Comparison of ENCODE assay signal across 7 mouse cellular contexts in the genomic region with DNA sequence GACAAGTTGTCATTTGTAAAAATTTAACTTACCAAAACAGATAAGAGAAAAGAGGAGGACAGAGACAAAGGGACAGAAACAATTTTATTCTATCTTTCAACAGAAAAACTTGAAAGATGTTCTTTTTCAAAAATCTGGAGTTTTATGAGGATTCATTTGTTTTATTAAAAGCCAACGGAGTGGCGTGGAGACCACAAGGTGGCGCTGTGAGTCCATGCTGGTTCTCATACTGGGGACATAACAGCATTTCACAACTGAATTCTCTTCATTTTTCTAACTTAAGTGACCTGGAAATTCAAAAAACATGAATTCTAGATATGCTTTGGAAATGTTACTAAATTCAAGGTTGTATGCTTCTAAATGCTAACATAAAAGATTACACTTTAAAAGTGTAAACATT. TPM values are rescaled to one million over a fixed set of nuclear protein-coding genes. Genes with fewer than 3 reads are reported as not detected.
DNase-seq lines count a peak whose midpoint lies in the region; ATAC-seq and TF ChIP-seq lines count a peak whose summit lies in the region.

No protein-coding gene starts in this region.

- H3K27ac ChIP-seq in liver, adult 2 months (replicated peaks; ENCODE audit: insufficient read depth, low read depth, low read length) = no peak overlapping the region
- H3K27ac ChIP-seq in liver, embryonic 11.5 days (ENCODE audit: low read depth, low read length) = no peak overlapping the region
- no peak overlapping the region for H3K27ac ChIP-seq in limb, embryonic 14.5 days (replicated peaks; ENCODE audit: low read depth, low read length)

- H3K36me3 ChIP-seq in liver, adult 2 months (ENCODE audit: control insufficient read depth, insufficient read depth, low read length) = peaks cover 26% of the 10 kb centered on the region
- no peaks in the 10 kb centered on the region; the same call in 1 of the 2 replicates for H3K36me3 ChIP-seq in liver, embryonic 11.5 days (ENCODE audit: control insufficient read depth, insufficient read depth, low read length)
- H3K36me3 ChIP-seq in limb, embryonic 14.5 days (ENCODE audit: control insufficient read depth, insufficient read depth, low read length) = peaks cover 14% of the 10 kb centered on the region

- H3K9me3 ChIP-seq in liver, embryonic 11.5 days (ENCODE audit: control insufficient read depth, low read length) = no peaks in the 10 kb centered on the region
- no peaks in the 10 kb centered on the region for H3K9me3 ChIP-seq in limb, embryonic 14.5 days (ENCODE audit: control insufficient read depth, low read length)

- H3K4me3 ChIP-seq in liver, adult 2 months (ENCODE audit: insufficient read depth, low read depth, low read length) = no peak overlapping the region
- no peak overlapping the region for H3K4me3 ChIP-seq in liver, embryonic 11.5 days (ENCODE audit: low read depth, low read length)
- no peak overlapping the region for H3K4me3 ChIP-seq in limb, embryonic 14.5 days (replicated peaks; ENCODE audit: low read length)

- DNase-seq in liver, adult 2 months (ENCODE audit: extremely low read depth, low read depth, low spot score) = peak; percentile 48
- DNase-seq in liver, embryonic 11.5 days (ENCODE audit: low spot score) = no peak
- DNase-seq in NIH3T3 (ENCODE audit: low read depth) = peak; percentile 88
- DNase-seq in c-Kit-positive CD71-positive TER-119-negative erythroid progenitor cells, embryonic 14.5 days (ENCODE audit: low read depth) = peak; percentile 58
- DNase-seq in limb, embryonic 14.5 days (ENCODE audit: low spot score) = peak; percentile 81
- DNase-seq in right cerebral cortex, postnatal 10 days (ENCODE audit: low spot score in 2 of 2) = peak; percentile 47 to 80

- TF ChIP-seq POLR2A in liver, adult 2 months (IDR thresholded peaks at IDR 0.05; ENCODE audit: extremely low read depth, insufficient read depth, low read length) = no peak
- no peak for TF ChIP-seq POLR2A in limb, embryonic 14.5 days (IDR thresholded peaks at IDR 0.05; ENCODE audit: borderline replicate concordance, extremely low read depth, insufficient read depth, insufficient read length)

- no peak for ATAC-seq in liver, embryonic 11.5 days (replicated peaks; ENCODE audit: low FRiP score)
- peak; percentile 77 for ATAC-seq in granulocyte monocyte progenitor cell, adult 5-6 weeks (replicated peaks; ENCODE audit: poor library complexity, severe bottlenecking)
- no peak for ATAC-seq in limb, embryonic 14.5 days (ENCODE audit: low FRiP score, low read depth)

- H3K4me1 ChIP-seq in liver, adult 2 months (ENCODE audit: control insufficient read depth, insufficient read depth, low read length) = no peaks in the 10 kb centered on the region
- H3K4me1 ChIP-seq in liver, embryonic 11.5 days (replicated peaks; ENCODE audit: control insufficient read depth, insufficient read depth, low read length) = no peaks in the 10 kb centered on the region
- H3K4me1 ChIP-seq in limb, embryonic 14.5 days (ENCODE audit: control insufficient read depth, insufficient read depth, low read length) = peaks cover 11% of the 10 kb centered on the region

- H3K4me2 ChIP-seq in liver, embryonic 11.5 days = no peak overlapping the region
- H3K4me2 ChIP-seq in limb, embryonic 14.5 days (replicated peaks; ENCODE audit: low read depth, low read length, severe bottlenecking) = no peak overlapping the region

- peak; percentile 86 for TF ChIP-seq CTCF in liver, adult 2 months (IDR thresholded peaks at IDR 0.05; ENCODE audit: low read depth, low read length)

- H3K79me2 ChIP-seq in liver, adult 2 months (ENCODE audit: control insufficient read depth, insufficient read depth, low read length) = no peaks in the 10 kb centered on the region

- WGBS in liver, adult 2 months = 3% methylated on average over 3 of the region's 3 CpGs
- 5% methylated on average over 3 of the region's 3 CpGs for WGBS in liver, embryonic 11.5 days
- 3% methylated on average over 3 of the region's 3 CpGs for WGBS in limb, embryonic 14.5 days

- no peaks in the 10 kb centered on the region for H3K27me3 ChIP-seq in liver, adult 2 months (ENCODE audit: control insufficient read depth, insufficient read depth, low read length)
- H3K27me3 ChIP-seq in liver, embryonic 11.5 days (replicated peaks; ENCODE audit: control insufficient read depth, insufficient read depth, low read length) = no peaks in the 10 kb centered on the region
- H3K27me3 ChIP-seq in limb, embryonic 14.5 days (ENCODE audit: control insufficient read depth, insufficient read depth, low read length) = no peaks in the 10 kb centered on the region

- H3K9ac ChIP-seq in liver, adult 2 months (ENCODE audit: low read depth, low read length) = no peak overlapping the region
- no peak overlapping the region for H3K9ac ChIP-seq in liver, embryonic 11.5 days (ENCODE audit: low read depth, low read length)
- H3K9ac ChIP-seq in limb, embryonic 14.5 days (ENCODE audit: low read depth, low read length, severe bottlenecking) = no peak overlapping the region

RNA-seq across cellular contexts. Expression of gene Cep44, which starts 20.5 kb away (rescaled TPM):
- total RNA-seq in liver, adult 2 months (2014; rRNA removed) = 24.0 and 27.1 TPM in 2 replicates
- 7.5 and 9.1 TPM in 2 replicates for polyA plus RNA-seq in liver, adult 2 months (2012; rRNA removed)
- polyA plus RNA-seq in liver, embryonic 11.5 days (2014; fragmentation: Nextera tagmentation; extraction: Ambion mirVana) = 40.9 and 41.2 TPM in 2 replicates
- total RNA-seq in granulocyte monocyte progenitor cell, adult 5-6 weeks (2014; fragmentation: Nextera tagmentation) = 47.2 and 56.2 TPM in 2 replicates
- 55.1 and 58.4 TPM in 2 replicates for total RNA-seq in granulocyte monocyte progenitor cell, adult 5-6 weeks (2017)
- 36.0 and 38.4 TPM in 2 replicates for polyA plus RNA-seq in limb, embryonic 14.5 days (2012; rRNA removed)
- polyA plus RNA-seq in limb, embryonic 14.5 days (2014; fragmentation: Nextera tagmentation; extraction: Ambion mirVana) = 32.5 and 37.3 TPM in 2 replicates

RNA-seq across cellular contexts. Expression of gene Fbxo8, which starts 20.5 kb away (rescaled TPM):
- total RNA-seq in liver, adult 2 months (2014; rRNA removed) = 45.4 and 55.1 TPM in 2 replicates
- polyA plus RNA-seq in liver, adult 2 months (2012; rRNA removed) = 42.4 and 50.3 TPM in 2 replicates
- polyA plus RNA-seq in liver, embryonic 11.5 days (2014; fragmentation: Nextera tagmentation; extraction: Ambion mirVana) = 55.4 and 57.2 TPM in 2 replicates
- total RNA-seq in granulocyte monocyte progenitor cell, adult 5-6 weeks (2014; fragmentation: Nextera tagmentation) = 6.0 and 10.7 TPM in 2 replicates
- total RNA-seq in granulocyte monocyte progenitor cell, adult 5-6 weeks (2017) = 7.8 and 9.5 TPM in 2 replicates
- 17.0 and 21.1 TPM in 2 replicates for polyA plus RNA-seq in limb, embryonic 14.5 days (2012; rRNA removed)
- polyA plus RNA-seq in limb, embryonic 14.5 days (2014; fragmentation: Nextera tagmentation; extraction: Ambion mirVana) = 41.8 and 47.8 TPM in 2 replicates
